Mouse (Mus musculus): Measurements from ENCODE around the gene Ppp1cc.
"Not testable (repeated sequence)": the region's sequence is repeated elsewhere in the genome, so short reads cannot be mapped to it uniquely, and the experiment has no call there.

Ppp1cc gene

DNA sequence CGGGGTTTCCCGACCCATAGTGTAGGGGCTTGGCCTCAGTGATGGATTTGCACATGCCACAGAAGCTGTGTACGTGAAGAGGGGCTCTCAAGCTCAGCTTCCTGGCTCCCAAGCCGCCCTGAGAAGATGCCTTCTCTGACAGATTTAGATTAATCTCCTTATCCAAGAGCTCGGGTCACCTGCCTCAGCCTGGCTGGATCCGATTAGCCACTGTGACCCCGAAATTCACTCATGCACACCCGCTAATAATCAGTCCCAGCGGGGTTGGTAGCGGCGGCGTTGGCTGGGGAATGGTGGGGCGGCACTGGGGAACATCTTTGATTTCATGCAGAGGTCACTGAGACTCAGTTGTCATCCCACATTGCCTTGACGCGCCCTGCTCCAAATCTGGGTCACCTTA lies 19.2 kb upstream of the Ppp1cc start:
- DNase-seq, result no peak

GRCm38 (mm10) chr5:122139771-122140170 lies 18.3 kb upstream of the Ppp1cc start:
- DNase-seq, result not testable (repeated sequence)

GRCm38 (mm10) chr5:122140723-122141122 lies 17.4 kb upstream of the Ppp1cc start, which contains the start of gene Ccdc63:
Gene Ccdc63 (minus strand): TSS chr5:122140823.
- DNase-seq, result no peak

GRCm38 (mm10) chr5:122142230-122142992 lies 15.7 kb upstream of the Ppp1cc start:
- DNase-seq, result no peak

DNA sequence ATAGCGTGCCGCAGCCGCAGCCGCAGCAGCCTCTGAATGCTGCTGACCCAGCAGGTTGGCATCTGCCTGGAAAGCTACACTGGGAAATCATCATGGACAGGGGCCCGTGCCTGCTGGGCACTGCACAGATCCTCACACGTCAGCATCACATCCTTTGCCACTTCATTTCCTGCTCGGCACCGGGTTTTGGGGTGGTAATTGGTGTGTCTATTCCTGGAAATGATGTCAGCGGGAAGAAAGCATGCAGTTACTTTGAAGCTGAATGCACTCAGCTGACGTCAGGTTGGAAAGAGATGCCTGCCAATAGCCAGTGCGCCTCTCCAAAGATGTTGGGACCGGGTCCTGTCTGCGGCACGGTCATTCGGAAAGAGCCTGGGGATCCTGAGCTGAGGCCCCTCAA lies 14.5 kb upstream of the Ppp1cc start:
- DNase-seq, result no peak

DNA sequence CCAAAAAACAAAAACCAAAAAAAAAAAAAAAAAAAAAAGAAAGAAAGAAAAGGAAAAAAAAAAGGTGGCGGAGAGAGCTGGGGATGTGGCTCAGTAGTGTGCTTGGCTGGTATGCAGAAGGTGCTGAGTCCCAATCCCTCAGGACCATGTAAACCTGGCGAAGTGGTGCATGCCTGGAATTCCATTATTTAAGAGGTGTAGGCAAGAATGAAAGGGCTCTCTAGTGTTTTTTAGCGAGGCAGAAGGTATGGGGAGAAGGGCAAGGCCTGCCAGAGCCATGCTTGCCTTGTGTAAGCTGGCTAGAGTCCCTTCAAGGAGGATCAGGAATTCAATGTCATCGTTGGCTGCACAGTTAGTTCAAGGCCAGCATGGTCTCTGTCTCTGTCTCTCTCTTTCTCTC lies 13.3 kb upstream of the Ppp1cc start:
- DNase-seq, result no peak

DNA sequence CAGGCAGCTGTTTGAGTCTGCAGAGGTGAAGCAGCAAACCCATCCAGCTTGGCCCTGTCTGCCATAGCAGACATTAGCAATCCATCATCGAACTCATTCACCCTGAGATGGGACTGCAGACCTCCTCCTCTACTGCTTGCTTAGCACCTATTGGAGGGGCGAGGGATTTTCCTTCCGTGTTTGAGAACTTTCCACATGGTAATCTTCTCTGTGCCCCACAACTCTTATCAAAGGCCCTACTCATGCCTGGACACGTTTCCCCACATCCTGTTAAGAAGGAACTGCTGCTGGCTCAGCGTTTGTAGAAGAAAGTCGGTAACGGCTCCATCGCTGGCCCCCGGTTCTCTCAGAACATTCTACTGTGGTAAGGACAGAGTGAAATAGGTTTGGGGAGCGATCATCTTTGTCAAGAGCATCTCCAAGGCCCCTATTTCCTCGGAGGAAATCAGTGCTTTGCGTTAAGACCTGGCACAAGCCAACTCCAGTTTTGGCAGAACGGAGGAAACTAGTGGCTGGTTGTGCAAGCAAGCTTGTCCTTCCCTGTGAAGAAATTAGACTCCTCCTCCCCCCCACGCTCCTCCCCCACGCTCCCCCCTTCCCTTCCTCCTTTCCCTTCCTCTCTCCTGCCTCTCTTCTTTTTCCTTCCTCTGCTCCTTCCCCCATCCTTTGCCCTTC lies 12.6 kb upstream of the Ppp1cc start:
- DNase-seq, result no peak

DNA sequence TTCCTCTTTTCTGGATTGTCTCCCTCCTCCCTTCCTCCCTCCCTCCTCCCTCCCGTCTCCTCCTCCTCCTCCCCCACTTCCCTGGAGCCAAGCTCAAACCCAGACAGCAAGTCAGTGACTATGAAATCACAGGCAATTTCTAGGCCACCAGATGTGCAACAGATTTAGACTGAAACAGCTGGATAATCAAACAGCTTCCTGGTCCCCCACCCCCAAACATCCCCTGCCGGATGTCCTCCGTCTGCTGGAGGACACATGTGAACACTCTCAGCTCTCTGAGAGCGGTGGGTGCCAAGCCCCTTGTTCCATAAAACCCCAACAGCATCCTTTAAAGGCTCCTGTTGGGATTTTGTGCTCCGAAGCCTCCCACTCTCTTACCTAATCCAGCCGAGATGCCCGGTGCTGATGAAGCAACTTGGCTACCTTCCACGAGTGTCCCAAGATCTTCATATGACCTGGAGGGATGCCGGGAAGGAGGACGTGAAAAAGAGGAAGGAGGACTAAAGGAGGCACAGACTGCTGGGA lies 12.0 kb upstream of the Ppp1cc start:
- peak; percentile 47 for DNase-seq

DNA sequence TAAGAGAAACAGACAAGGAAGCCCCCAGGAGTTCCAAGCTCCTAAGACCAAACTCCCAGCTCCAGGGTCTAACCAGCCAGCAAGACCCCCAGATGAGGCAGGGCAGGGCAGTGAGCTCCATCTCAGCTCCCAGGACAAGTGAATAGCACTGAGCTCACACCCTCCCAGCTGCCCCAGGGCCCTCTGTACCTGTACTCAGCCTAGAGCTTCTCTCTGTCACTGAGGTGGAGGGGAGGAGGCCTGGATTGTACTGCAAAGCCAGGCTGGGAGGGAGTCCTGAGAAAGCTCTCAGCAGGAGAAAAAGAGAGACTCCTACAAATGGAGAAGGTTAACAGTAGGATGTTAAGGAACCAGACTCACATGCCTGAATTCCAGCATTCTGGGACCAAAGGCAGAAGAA lies 11.5 kb upstream of the Ppp1cc start:
- no peak for DNase-seq

DNA sequence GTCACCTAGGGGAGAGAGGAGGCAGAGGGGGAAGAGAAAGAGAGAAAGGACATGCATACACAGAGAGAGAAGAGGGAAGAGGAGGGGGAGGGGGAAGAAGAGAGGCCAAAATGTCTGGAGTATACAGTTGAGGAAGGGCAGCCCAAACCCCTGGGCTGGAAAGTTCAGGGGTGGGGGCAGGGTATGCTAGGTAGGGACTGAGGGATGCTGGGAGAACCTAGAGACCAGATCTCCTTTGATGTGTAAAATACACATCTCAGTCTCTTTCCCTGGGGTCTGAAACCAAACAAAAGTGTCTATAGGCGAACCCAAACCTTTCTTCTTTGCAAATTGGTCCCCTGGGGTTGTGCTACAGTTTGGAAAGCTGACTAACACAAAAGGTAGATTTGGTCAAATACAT lies 10.0 kb upstream of the Ppp1cc start:
- DNase-seq, result no peak

DNA sequence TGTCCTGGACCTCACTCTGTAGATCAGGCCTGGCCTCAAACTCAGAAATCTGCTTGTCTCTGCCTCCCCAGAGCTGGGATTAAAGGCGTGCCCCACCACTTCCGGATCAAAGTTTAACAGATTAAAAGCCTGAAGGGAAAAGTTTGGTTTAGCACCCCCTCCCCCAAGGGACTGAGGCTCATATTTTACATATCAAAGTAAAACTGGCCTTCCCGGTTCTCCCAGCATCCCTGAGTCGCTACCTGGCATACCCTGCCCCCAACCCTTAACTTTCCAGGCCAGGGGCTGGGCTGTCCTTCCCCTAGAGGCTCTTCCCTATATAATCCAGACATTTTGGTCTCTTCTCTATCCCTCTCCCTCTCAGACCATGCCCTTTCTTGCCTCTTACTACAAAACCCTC lies 8.8 kb upstream of the Ppp1cc start:
- DNase-seq, result no peak

GRCm38 (mm10) chr5:122152508-122152907 lies 5.6 kb upstream of the Ppp1cc start:
- not testable (repeated sequence) for DNase-seq

GRCm38 (mm10) chr5:122154006-122154405 lies 4.1 kb upstream of the Ppp1cc start:
- DNase-seq, result no peak

DNA sequence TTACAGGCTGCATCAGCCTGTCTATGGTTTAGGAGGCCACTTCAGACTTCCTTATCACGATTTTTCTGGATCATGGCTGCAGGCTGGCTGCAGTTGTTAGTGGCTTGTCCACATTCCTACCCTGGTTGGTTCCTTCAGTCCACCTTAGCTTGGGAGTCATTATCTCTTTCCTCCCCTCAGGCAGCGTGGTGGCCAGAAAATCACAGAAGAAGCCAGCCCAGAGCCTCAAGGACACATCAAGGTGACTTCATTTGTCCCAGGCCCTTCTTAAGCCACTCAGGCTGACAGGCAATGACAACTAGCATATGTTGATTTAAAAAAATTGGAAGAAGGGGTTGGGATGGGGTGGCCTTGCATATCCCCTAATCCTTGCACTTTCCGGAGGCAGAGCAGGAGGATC lies 3.3 kb upstream of the Ppp1cc start:
- DNase-seq, result no peak

DNA sequence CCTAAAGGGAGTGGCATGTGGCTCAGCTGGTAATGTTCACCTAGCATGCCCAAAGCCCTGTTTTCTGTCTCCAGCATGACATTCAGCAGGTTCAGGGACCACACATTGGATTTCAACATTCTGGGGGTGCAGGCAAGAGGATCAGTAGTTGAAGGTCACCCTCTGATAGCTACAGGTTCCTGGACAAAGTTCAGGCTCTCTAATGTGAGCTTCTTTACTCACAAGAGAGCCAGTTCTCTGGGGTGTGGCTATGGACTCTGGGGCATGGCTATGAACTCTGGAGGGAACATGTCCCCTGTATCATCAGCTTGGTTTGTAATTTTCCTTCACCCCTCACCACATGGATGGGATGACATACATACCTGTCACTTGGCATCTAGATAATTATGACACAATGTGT lies 2.5 kb upstream of the Ppp1cc start:
- DNase-seq, result no peak

DNA sequence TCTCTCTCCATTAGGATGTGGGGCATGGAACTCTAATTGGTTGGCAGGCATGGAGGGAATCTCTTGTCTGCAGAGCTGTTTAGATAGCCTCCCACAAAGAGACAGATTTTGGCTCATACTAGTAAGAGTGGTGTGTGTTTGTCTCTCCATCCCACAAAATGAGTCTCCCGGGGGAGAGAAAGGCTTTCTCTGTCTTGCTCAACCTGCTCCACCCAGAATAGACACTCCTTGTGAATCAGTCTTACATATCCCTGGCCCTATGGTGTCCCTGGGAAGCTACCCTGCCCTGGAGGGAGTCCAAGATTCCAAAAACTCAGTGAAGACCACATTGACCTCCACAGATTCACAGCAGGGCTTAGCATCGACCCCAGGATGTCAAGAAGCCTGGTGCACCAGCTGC lies 1.6 kb upstream of the Ppp1cc start:
- DNase-seq, result no peak

- no peak for DNase-seq
Measured at GRCm38 (mm10) chr5:122158557-122159515, 758 bp downstream of the Ppp1cc start.

DNA sequence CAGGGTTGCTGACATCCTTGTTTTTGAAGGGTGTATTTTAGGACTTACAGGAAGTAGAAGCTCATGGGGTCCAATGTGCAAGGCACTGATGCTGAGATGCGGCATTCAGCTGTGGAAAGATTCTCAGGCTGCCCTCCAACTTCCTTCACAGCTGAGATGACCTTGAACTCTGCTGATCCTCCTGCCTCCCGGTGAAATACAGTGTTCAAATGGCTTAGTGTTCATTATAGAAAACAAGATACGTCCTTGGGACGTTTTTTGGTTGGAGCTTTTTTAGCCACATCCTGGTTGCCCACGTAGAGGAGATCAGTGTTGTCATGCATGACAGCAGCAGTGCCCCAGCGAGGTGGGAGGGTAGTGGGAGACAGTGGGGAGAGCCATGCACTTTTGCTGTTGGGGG lies 5.1 kb downstream of the Ppp1cc start:
- no peak for DNase-seq

DNA sequence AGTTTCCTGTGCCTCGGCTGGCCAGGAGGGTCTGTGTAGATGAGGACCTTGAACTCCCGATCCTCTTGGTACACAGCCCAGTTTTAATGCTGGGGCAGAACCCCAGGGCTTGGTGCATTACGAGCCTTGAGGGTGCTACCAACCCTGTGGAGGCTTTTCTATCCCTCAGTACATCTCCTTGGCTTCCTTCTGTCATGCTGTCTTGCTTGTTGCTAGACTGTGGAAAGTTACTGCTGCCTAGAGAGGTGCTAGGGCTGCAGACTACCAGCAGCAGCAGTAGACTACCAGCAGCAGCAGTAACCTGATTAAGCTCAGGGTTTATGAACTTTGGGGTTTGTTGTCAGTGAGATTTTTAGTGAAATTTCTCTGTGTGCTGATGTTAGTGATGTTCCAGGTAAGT lies 5.9 kb downstream of the Ppp1cc start:
- no peak for DNase-seq

DNA sequence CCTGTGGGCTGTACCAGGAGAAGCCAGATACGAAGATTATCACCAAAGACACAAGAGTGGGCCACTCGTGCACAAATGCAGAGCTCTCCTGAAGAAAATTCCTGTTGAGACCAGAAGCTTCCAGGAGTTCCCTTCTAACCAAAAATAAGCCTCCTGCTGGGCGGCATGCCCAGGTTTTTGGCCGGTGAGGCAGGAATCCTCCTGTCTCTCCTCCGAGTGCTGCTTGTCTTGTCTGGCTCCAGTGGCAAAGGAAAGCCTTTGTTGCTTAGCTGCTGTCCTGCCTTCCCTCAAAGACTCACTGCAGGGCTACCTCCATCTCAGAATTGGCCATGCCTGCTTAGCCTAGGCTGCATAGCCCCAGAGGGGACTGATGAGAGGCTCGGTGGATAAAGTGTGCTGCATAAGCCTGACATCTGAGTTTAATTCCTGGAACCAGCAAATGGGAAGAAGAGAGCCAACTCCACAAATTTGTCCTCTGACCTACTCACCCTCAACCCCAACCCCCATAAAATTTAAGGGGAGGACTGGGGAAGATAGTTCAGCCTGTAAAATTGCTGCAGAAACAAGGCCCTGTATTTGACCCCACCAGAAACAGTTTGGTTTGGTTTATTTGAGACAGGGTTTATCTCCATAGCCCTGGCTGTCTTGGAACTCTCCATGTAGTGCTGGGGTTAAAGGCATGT lies 7.3 kb downstream of the Ppp1cc start:
- peak; percentile 39 for DNase-seq

GRCm38 (mm10) chr5:122166636-122167161 lies 8.6 kb downstream of the Ppp1cc start:
- DNase-seq, result no peak

GRCm38 (mm10) chr5:122168344-122169069 lies 10.4 kb downstream of the Ppp1cc start:
- no peak for DNase-seq

All from kidney, adult 11 months (tissue).